ENCODE assay signal across 17 mouse cellular contexts in the genomic region with DNA sequence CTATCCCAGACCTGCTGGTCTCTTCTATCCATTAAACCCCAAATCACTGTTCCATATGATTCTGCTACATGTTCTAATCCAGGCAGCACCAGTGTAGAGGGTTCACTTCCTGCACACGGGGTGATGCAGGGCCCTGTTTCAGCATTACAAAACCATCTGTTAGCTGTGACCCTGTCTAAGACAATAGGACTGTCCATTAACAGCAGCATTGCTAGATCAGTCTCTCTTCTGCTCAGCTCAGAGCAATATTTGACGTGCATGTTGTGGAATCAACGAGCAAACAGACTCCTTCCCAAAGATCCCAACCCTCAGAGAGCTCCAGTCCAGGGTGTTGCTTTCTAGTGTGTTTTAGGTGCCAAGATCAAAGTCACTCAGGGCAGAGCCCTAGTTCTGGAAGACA. TPM values are rescaled to one million over a fixed set of nuclear protein-coding genes. Genes with fewer than 3 reads are reported as not detected.
DNase-seq lines count a peak whose midpoint lies in the region; ATAC-seq and TF ChIP-seq lines count a peak whose summit lies in the region.
"Had no signal": no experiment of that assay in that cellular context is flagged by ENCODE, and none has a peak within 500 bp of the region (broad histone marks: within the 10 kb centered on the region; RNA-seq: fewer than 3 reads in every experiment).

No protein-coding gene starts in this region.

- 83% methylated on average over 3 of the region's 3 CpGs for WGBS in cerebellum, adult 2 months
- 69% methylated on average over 3 of the region's 3 CpGs for WGBS in heart, embryonic 15.5 days
- WGBS in kidney, postnatal 0 days, result 72% methylated on average over 3 of the region's 3 CpGs
- WGBS in neural tube, embryonic 13.5 days, result 79% methylated on average over 3 of the region's 3 CpGs

- no peaks in the 10 kb centered on the region for H3K9me3 ChIP-seq in heart, embryonic 15.5 days (replicated peaks)
- no peaks in the 10 kb centered on the region for H3K9me3 ChIP-seq in kidney, postnatal 0 days (replicated peaks; ENCODE audit: low read length)
- H3K9me3 ChIP-seq in neural tube, embryonic 13.5 days, result no peaks in the 10 kb centered on the region
- H3K9me3 ChIP-seq: liver, embryonic 12.5 days had no signal

- peak overlapping the region; percentile 59; the same call in 1 of the 2 replicates for H3K27ac ChIP-seq in cerebellum, adult 2 months (ENCODE audit: insufficient read depth, low read length)
- H3K27ac ChIP-seq in heart, embryonic 15.5 days, result peak overlapping the region; percentile 76
- H3K27ac ChIP-seq in kidney, postnatal 0 days, result peak overlapping the region; percentile 66
- peak overlapping the region; percentile 33; the same call in 1 of the 2 replicates for H3K27ac ChIP-seq in neural tube, embryonic 13.5 days (replicated peaks)
- H3K27ac ChIP-seq: macrophage had no signal

- no peak overlapping the region for H3K4me2 ChIP-seq in heart, embryonic 15.5 days
- no peak overlapping the region for H3K4me2 ChIP-seq in kidney, postnatal 0 days (ENCODE audit: low read length)
- H3K4me2 ChIP-seq in neural tube, embryonic 13.5 days, result no peak overlapping the region

- H3K9ac ChIP-seq in heart, embryonic 15.5 days, result no peak overlapping the region
- H3K9ac ChIP-seq in kidney, postnatal 0 days (ENCODE audit: low read depth, low read length), result no peak overlapping the region
- H3K9ac ChIP-seq in neural tube, embryonic 13.5 days, result no peak overlapping the region
- H3K9ac ChIP-seq: liver, embryonic 12.5 days had no signal

- no peak for DNase-seq in cerebellum, adult 2 months
- DNase-seq in cerebellum, adult 11-12 months, result no peak
- no peak for DNase-seq in heart, adult 9 months (ENCODE audit: low spot score in 2 of 2)
- DNase-seq in kidney, postnatal 0 days (ENCODE audit: low spot score), result no peak
- DNase-seq in kidney, adult 11 months, result no peak
- DNase-seq in neural tube, embryonic 10.5 days (ENCODE audit: extremely low spot score, low spot score), result no peak
- DNase-seq: adrenal gland, postnatal 10 days; cerebellum, adult 9-11 months; embryo, embryonic 11 days; kidney, adult 18-20 months; midbrain, embryonic 14.5 days; thymus, adult 18-20 months had no signal

- ATAC-seq in heart, embryonic 15.5 days (replicated peaks; ENCODE audit: insufficient number of reproducible peaks, insufficient read depth, low FRiP score, low read depth), result no peak
- no peak for ATAC-seq in kidney, postnatal 0 days (replicated peaks; ENCODE audit: low FRiP score, low read depth)
- no peak for ATAC-seq in neural tube, embryonic 13.5 days (ENCODE audit: low read depth)
- ATAC-seq: forebrain, embryonic 14.5 days; liver, embryonic 12.5 days had no signal

- no peaks in the 10 kb centered on the region for H3K27me3 ChIP-seq in cerebellum, adult 2 months (ENCODE audit: control insufficient read depth, insufficient read depth, low read length)
- H3K27me3 ChIP-seq in heart, embryonic 15.5 days, result no peaks in the 10 kb centered on the region
- H3K27me3 ChIP-seq in kidney, postnatal 0 days (ENCODE audit: insufficient read depth, low read length), result no peaks in the 10 kb centered on the region
- no peaks in the 10 kb centered on the region for H3K27me3 ChIP-seq in neural tube, embryonic 13.5 days
- H3K27me3 ChIP-seq: liver, embryonic 12.5 days had no signal

- peaks cover 3% of the 10 kb centered on the region; the same call in 1 of the 2 replicates for H3K4me1 ChIP-seq in cerebellum, adult 2 months (ENCODE audit: control insufficient read depth, insufficient read depth, low read length)
- peaks cover 40% of the 10 kb centered on the region for H3K4me1 ChIP-seq in heart, embryonic 15.5 days (replicated peaks)
- peaks cover 6% of the 10 kb centered on the region; the same call in 1 of the 2 replicates for H3K4me1 ChIP-seq in kidney, postnatal 0 days (replicated peaks; ENCODE audit: insufficient read depth, low read length)
- H3K4me1 ChIP-seq in neural tube, embryonic 13.5 days (replicated peaks), result peaks cover 25% of the 10 kb centered on the region
- H3K4me1 ChIP-seq: liver, embryonic 12.5 days had no signal

- H3K36me3 ChIP-seq in heart, embryonic 15.5 days, result no peaks in the 10 kb centered on the region
- H3K36me3 ChIP-seq in kidney, postnatal 0 days (ENCODE audit: insufficient read depth, low read length), result no peaks in the 10 kb centered on the region
- H3K36me3 ChIP-seq in neural tube, embryonic 13.5 days, result no peaks in the 10 kb centered on the region
- H3K36me3 ChIP-seq: liver, embryonic 12.5 days had no signal

- TF ChIP-seq POLR2A in cerebellum, adult 2 months (IDR thresholded peaks at IDR 0.05; ENCODE audit: borderline replicate concordance, insufficient read depth, low read length), result no peak

- no peak overlapping the region for H3K4me3 ChIP-seq in cerebellum, adult 2 months (replicated peaks; ENCODE audit: insufficient read depth, low read depth, low read length)
- H3K4me3 ChIP-seq in heart, embryonic 15.5 days, result no peak overlapping the region
- no peak overlapping the region for H3K4me3 ChIP-seq in kidney, postnatal 0 days (replicated peaks; ENCODE audit: low read depth, low read length)
- no peak overlapping the region for H3K4me3 ChIP-seq in neural tube, embryonic 13.5 days
- H3K4me3 ChIP-seq: liver, embryonic 12.5 days had no signal

- TF ChIP-seq CTCF in cerebellum, adult 2 months (IDR thresholded peaks at IDR 0.05; ENCODE audit: borderline replicate concordance, insufficient read depth, low read depth, low read length), result no peak
- TF ChIP-seq CTCF in kidney, postnatal 0 days (IDR thresholded peaks at IDR 0.05; ENCODE audit: low read depth), result no peak

RNA-seq across cellular contexts. Expression of a gene that starts 5.0 kb away (rescaled TPM):
- 2.8 and 3.1 TPM in 2 replicates for polyA plus RNA-seq in cerebellum, adult 2 months (2012; rRNA removed)
- polyA plus RNA-seq in heart, embryonic 15.5 days (2015; fragmentation: Nextera tagmentation; extraction: Ambion mirVana), result 0.58 and 0.62 TPM in 2 replicates
- 0.98 and 1.2 TPM in 2 replicates for polyA plus RNA-seq in kidney, postnatal 0 days (2015; fragmentation: Nextera tagmentation; extraction: Ambion mirVana)
- polyA plus RNA-seq in neural tube, embryonic 13.5 days (2015; fragmentation: Nextera tagmentation; extraction: Ambion mirVana), result 0.56 and 0.92 TPM in 2 replicates
